Mouse (Mus musculus) thymus, adult 2 months (tissue): ENCODE results near the gene Cand1. TPM values are rescaled to one million over a fixed set of nuclear protein-coding genes. Genes with fewer than 3 reads are reported as not detected.

ENCODE experiments used
- DNase-seq: peaks from one replicate; pipeline ENCODE4 v3.0.0; 2021
- H3K27ac ChIP-seq: fragments of 200-500 bp; 2 replicates; pipeline ENCODE4 v1.5.1; 2012; ENCODE audit warnings: low read length, control low read depth; ENCODE audit not compliant: control insufficient read depth, insufficient read depth
- H3K27me3 ChIP-seq: fragments of 200-500 bp; 2 replicates; pipeline ENCODE4 v1.6.1; 2012; ENCODE audit warnings: mild to moderate bottlenecking, low read length, moderate library complexity, mixed read lengths; ENCODE audit not compliant: control insufficient read depth, insufficient read depth
- H3K36me3 ChIP-seq: fragments of 200-500 bp; 2 replicates; pipeline ENCODE4 v1.6.1; 2012; ENCODE audit warnings: mild to moderate bottlenecking, low read length, moderate library complexity; ENCODE audit not compliant: control insufficient read depth, insufficient read depth
- H3K4me1 ChIP-seq: fragments of 200-500 bp; replicated peaks from 2 replicates; pipeline ENCODE4 v1.6.1; 2012; ENCODE audit warnings: low read length; ENCODE audit not compliant: control insufficient read depth, insufficient read depth
- H3K4me3 ChIP-seq: fragments of 200-500 bp; 2 replicates; pipeline ENCODE4 v1.5.1; 2012; ENCODE audit warnings: mild to moderate bottlenecking, low read length, control low read depth, moderate library complexity; ENCODE audit not compliant: control insufficient read depth, insufficient read depth
- CTCF ChIP-seq: fragments of 200-500 bp; IDR thresholded peaks from 2 replicates; pipeline ENCODE4 v1.5.1; 2012; ENCODE audit warnings: mild to moderate bottlenecking, control low read depth, low read length, moderate library complexity, borderline replicate concordance; ENCODE audit not compliant: control insufficient read depth, poor library complexity, insufficient read depth; ENCODE audit errors: extremely low read depth
- POLR2A ChIP-seq: fragments of 200-500 bp; IDR thresholded peaks from 2 replicates; pipeline ENCODE4 v1.6.1; 2012; ENCODE audit warnings: mild to moderate bottlenecking, low read length, control low read depth, moderate library complexity; ENCODE audit not compliant: control insufficient read depth, poor library complexity, insufficient read depth; ENCODE audit errors: extremely low read depth
- WGBS: fragments of 180-500 bp; shearing (Covaris S2); methylation state at CpG from one replicate; pipeline ENCODE4 v1.1.7; 2018; 5-methylcytosine and 5-hydroxymethylcytosine counted together
- polyA plus RNA-seq: library from polyadenylated mRNA; depleted of rRNA; stranded (reverse); fragments of >200 nt; gene quantifications from 2 replicates; pipeline ENCODE4 v1.2.3, GENCODE M21; 2012

The Cand1 gene
- polyA plus RNA-seq, 1 experiment: 56.9 TPM

GRCm38 (mm10) chr10:119218274-119219080, 21.4 kb downstream of the Cand1 start:
- WGBS: 81% methylated on average over 15 of the region's 15 CpGs
- TF ChIP-seq POLR2A (no peak), CTCF (no peak)
- Histone ChIP-seq H3K27ac (peak overlapping the region; percentile 91), H3K36me3 (peaks cover 15% of the 10 kb centered on the region), H3K4me1 (peaks cover 5% of the 10 kb centered on the region), H3K27me3 (no peaks in the 10 kb centered on the region), H3K4me3 (peak overlapping the region; percentile 17; the same call in 1 of the 2 replicates)
- peak; percentile 7 for DNase-seq

GRCm38 (mm10) chr10:119212443-119212842, 27.4 kb downstream of the Cand1 start:
- TF ChIP-seq POLR2A (no peak), CTCF (no peak)
- DNase-seq: no peak
- no peaks in the 10 kb centered on the region for H3K27me3 ChIP-seq
- WGBS: 93% methylated on average over 5 of the region's 5 CpGs
- no peak overlapping the region for H3K4me3 ChIP-seq
- H3K4me1 ChIP-seq: no peaks in the 10 kb centered on the region
- peaks cover 61% of the 10 kb centered on the region for H3K36me3 ChIP-seq
- H3K27ac ChIP-seq: no peak overlapping the region

- TF ChIP-seq POLR2A (no peak), CTCF (no peak)
- Histone ChIP-seq H3K27me3 (no peaks in the 10 kb centered on the region), H3K4me3 (no peak overlapping the region), H3K36me3 (peaks cover 71% of the 10 kb centered on the region), H3K4me1 (no peaks in the 10 kb centered on the region), H3K27ac (no peak overlapping the region)
- 98% methylated on average over 11 of the region's 11 CpGs for WGBS
- no peak for DNase-seq
Measured at GRCm38 (mm10) chr10:119211251-119211650, 28.6 kb downstream of the Cand1 start.

GRCm38 (mm10) chr10:119206309-119206932, 33.4 kb downstream of the Cand1 start:
- WGBS: 97% methylated on average over 8 of the region's 8 CpGs
- Histone ChIP-seq H3K4me1 (no peaks in the 10 kb centered on the region; the same call in 1 of the 2 replicates), H3K27ac (no peak overlapping the region), H3K27me3 (no peaks in the 10 kb centered on the region), H3K4me3 (no peak overlapping the region), H3K36me3 (peaks cover 82% of the 10 kb centered on the region)
- TF ChIP-seq POLR2A (no peak), CTCF (no peak)
- DNase-seq: no peak

- no peak overlapping the region for H3K4me3 ChIP-seq
Measured at GRCm38 (mm10) chr10:119205229-119205628, 34.6 kb downstream of the Cand1 start.

GRCm38 (mm10) chr10:119204334-119204946, 35.4 kb downstream of the Cand1 start:
- TF ChIP-seq CTCF (no peak), POLR2A (no peak)
- Histone ChIP-seq H3K36me3 (peaks cover 72% of the 10 kb centered on the region), H3K4me1 (no peaks in the 10 kb centered on the region; the same call in 1 of the 2 replicates), H3K4me3 (no peak overlapping the region), H3K27ac (0 out of 2 replicates have a peak overlapping the region, but pooled peaks have one; percentile 37), H3K27me3 (no peaks in the 10 kb centered on the region)
- 35% methylated on average over 12 of the region's 12 CpGs for WGBS
- peak; percentile 26 for DNase-seq

More at GRCm38 (mm10) chr10:119205229-119205628, 34.6 kb downstream of the Cand1 start:
- no peaks in the 10 kb centered on the region; the same call in 1 of the 2 replicates for H3K4me1 ChIP-seq
- H3K27me3 ChIP-seq: no peaks in the 10 kb centered on the region
- WGBS: 94% methylated on average over 5 of the region's 5 CpGs
- peaks cover 77% of the 10 kb centered on the region for H3K36me3 ChIP-seq
- H3K27ac ChIP-seq: no peak overlapping the region
- no peak for DNase-seq
- TF ChIP-seq POLR2A (no peak), CTCF (no peak)
